Mouse (Mus musculus) right cerebral cortex, adult 2 months (tissue): ENCODE measurements at regions not wholly inside any gene's neighbourhood (a gene's known extent, or its start where the extent isn't known, plus 50 kb on each side); places are given as distances from the start of the nearest gene placed in this dataset.
A peak's percentile ranks its signal among the peaks of the same experiment; 100 is the strongest.

ENCODE experiments used
- DNase-seq, 2 experiments: peaks; one replicate each; pipeline ENCODE4 v3.0.0; 2021 to 2022; ENCODE audit warnings: low spot score in 2 of 2

DNA sequence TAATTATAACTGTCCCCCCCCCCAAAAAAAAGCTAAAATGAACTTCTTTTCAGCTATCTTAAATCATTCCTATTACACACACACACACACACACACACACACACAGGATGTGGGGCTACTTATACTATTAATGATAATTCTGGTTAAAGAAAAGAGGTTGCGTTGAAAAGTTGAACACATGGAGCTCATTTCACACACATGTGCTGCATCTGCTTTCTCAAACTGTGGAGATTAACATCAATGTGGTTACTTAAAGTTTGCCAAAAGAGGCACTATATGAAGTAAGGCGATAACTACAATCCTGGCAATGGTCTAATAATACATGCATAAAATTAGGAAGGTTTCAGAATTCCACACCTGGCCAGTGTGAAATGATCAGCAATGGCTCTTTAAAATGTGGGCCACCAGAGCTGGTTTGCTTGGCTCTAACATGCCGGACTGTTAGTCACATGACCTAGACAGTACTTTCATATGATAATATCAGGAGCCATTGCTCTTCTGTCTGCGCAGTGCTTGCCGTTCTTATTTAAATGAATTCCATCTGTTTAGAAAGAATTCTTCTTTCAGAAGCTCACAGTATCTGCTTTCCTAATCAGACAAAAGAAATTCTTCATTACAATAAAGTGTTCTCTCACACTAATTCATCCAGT is 598.4 kb upstream of the Fam92a start:
- DNase-seq = no peak

DNA sequence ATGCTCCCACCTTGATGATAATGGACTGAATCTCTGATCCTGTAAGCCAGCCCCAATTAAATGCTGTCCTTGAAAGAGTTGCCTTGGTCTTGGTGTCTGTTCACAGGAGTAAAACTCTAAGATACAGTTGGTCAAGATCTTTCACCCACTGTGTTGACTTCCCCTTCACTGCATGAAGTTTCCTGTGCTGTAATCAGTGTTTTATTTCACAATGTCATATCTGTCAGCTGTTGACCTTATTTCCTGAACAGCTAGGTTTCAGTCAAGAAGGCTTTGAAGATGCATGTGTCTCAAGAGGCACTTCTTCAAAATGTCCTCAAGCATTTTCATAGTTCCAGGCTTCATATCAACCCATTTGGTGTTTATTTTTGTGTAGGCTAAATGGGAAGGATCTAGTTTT is 597.3 kb upstream of the Fam92a start:
- DNase-seq = no peak

DNA sequence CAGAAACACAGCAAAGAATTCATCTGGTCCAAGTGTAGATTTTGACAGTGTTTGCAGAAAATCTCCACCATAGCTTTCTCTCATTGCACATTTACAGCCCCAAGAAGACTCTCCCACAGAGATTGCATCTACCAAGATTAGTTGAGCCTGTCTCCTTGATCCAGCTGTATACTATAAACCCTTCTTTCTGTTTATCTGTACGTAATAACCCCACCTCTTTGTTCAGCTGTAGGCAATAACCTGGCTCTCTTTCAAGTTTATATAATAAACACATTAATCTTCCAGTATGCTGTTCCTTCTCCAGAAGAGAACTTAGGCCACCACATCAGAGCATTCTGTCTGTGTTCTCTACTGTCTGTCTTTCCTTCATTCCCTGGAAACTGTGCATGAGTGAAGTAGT is 594.9 kb upstream of the Fam92a start:
- no peak for DNase-seq

- DNase-seq = no peak
Measured at GRCm38 (mm10) chr4:12750817-12751216, 579.0 kb upstream of the Fam92a start.

GRCm38 (mm10) chr4:12749874-12750273 is 578.1 kb upstream of the Fam92a start:
- DNase-seq = no peak

GRCm38 (mm10) chr4:12743714-12744327 is 572.0 kb upstream of the Fam92a start:
- DNase-seq = no peak

DNA sequence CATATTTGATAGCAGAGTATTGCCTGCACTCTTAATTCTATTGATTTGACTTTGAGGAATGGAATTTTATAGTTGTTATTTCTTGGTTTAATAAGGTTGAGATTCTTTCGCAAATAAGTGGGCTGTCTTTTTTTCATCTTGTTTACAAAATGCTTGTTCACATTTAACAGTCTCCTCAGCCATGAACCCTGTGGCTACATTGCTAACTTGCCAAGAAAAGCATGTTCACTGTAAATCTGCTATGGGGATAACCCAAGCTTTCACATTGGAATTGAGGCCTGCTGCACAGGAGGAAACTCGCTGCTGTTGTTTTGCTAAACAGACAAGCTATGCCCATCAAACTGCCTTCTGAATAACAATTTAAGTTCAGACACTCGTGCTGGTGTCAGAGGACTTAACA is 564.6 kb upstream of the Fam92a start:
- DNase-seq = no peak

GRCm38 (mm10) chr4:12700189-12700588 is 528.4 kb upstream of the Fam92a start:
- DNase-seq = no peak

DNA sequence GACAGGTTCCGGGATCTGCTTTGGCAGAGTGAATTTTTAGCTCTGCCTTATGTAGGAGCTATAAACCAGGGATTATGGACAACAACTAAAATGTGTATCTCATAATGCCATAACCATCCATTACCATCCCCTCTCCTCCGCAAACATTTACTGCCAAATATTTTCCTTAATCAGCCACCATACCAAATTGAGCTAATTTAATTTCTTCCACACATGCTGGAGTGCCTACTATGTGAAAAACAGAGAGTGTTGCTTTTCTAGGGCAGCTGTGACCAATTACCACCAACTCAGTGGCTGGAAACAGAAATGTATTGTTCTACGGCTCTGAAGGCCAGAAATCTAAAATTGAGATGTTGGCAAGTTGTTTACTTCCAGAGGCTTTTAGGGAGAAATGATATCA is 506.0 kb upstream of the Fam92a start:
- no peak for DNase-seq

GRCm38 (mm10) chr4:12671399-12671798 is 499.6 kb upstream of the Fam92a start:
- DNase-seq = no peak

DNA sequence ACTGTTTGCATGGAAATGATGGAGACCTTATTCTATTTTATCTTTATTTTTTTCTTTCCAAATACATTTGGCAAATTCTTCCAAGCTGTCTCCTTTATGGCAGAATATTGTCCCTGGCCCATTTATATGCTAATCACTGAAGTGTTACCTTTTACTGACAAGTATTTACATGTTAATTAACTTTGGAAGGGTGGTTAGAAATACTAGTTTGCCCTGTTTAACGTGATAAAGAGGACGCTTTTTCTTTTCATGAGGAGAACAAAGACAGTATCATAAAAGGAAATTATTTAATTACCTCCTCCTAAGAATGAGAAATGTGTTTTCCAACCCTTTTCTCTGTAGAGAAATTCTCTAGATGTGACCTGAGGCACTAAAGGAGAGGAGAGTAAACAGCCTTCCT is 491.4 kb upstream of the Fam92a start:
- no peak for DNase-seq

GRCm38 (mm10) chr4:12662683-12663082 is 490.9 kb upstream of the Fam92a start:
- no peak for DNase-seq

GRCm38 (mm10) chr4:12659084-12659483 is 487.3 kb upstream of the Fam92a start:
- no peak for DNase-seq

- no peak for DNase-seq
Measured at GRCm38 (mm10) chr4:12658594-12658993, 486.8 kb upstream of the Fam92a start.

GRCm38 (mm10) chr4:12657820-12658219 is 486.0 kb upstream of the Fam92a start:
- DNase-seq = no peak

GRCm38 (mm10) chr4:12656924-12657603 is 485.2 kb upstream of the Fam92a start:
- peak; percentile 21 to 32 for DNase-seq

GRCm38 (mm10) chr4:12655457-12656228 is 483.8 kb upstream of the Fam92a start:
- no peak for DNase-seq

DNA sequence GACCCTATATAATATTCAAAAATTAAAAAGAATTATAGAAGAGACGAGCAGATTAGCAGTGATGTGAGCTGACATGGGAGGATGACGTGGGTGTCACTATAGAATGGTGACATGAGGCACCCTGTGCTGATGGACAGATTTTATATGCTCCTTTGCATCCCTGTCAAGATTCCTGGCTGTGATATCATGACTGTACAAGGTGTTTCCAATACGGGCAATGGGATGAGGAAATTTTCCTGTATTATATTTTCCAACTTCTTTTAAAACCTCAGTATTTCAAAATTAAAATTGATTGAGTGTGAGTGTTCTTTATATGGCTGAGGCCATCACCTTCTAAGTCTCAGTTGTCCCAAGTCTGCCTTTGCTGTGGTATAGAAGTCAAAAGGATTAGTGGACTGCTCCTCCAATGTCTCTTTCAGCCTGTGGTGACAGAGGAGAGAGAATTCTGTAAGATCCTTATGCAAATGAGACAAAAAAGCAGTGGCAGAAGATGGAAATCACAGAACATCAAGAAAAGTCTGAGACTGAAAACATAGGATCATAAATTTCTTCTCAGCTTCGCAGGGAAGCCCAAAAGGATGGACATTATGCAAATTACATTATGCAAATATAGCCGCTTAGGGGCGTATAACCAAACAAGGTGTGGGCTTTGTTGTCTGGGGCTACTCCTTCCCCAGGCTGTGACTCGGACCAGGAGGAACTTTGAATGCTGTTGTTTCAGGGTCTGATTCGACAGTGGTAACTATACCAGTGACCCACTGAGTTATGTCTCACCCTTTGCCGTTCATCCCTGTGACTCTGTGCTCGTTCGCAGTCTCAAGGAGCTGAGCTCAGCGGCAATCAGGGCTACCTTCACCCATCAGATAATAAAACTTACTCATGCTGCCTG is 483.0 kb upstream of the Fam92a start:
- DNase-seq = no peak

DNA sequence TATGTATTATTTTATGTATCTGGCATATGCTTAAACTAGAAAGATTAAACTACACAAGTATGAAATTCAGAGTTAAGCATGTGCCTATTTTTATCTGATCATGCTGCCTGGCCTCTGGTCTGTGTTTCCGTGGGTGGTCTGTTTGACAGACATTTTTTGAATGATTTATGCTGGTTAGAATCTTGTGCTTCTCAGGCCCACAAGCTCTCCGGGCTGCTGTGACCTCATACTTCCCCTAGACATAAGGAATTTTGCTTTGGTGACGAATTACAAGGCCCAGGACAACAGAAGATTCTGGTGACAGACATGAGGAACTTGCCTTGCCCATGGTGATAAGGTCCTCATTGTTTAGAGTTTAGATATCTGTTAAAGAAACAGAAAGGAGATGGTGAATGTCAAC is 475.9 kb upstream of the Fam92a start:
- DNase-seq = no peak

DNA sequence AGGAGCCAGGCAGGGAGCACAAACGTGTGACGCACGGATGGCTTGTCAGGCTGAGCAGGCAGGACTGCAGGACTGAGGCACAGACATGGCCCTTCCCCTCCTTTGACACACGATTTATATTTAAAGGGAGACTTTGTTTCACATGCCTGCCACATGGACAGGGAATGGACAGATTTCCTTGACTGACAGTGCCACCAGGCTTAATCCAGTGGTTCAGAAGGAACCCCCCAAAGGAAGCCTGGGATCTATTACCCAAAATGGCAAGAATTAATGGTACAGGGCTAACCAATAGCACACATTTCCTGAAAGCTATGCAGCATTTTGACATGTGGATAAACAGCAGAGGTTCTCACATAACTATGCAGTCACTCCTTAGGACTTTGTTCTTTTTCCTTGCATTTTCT is 470.7 kb upstream of the Fam92a start:
- DNase-seq = no peak

GRCm38 (mm10) chr4:12629375-12629821 is 457.6 kb upstream of the Fam92a start:
- DNase-seq = no peak
